Mouse (Mus musculus) gastrocnemius, postnatal 4 days (tissue): ENCODE measurements around the gene Dmkn. TPM values are rescaled to one million over a fixed set of nuclear protein-coding genes. Genes with fewer than 3 reads are reported as not detected.

Experiments
- DNase-seq, 2 experiments: peaks; one replicate each; pipeline ENCODE4 v3.0.0; 2021 to 2022; ENCODE audit warnings: low spot score in 2 of 2, mixed read lengths in 2 of 2
- total RNA-seq, 2 experiments: library from RNA; stranded (reverse); gene quantifications; 2 replicates each; pipeline ENCODE4 v1.2.3; 2021

Dmkn gene
- total RNA-seq, 2 experiments from 2014 or later: 0.86 to 1.2 TPM

DNA sequence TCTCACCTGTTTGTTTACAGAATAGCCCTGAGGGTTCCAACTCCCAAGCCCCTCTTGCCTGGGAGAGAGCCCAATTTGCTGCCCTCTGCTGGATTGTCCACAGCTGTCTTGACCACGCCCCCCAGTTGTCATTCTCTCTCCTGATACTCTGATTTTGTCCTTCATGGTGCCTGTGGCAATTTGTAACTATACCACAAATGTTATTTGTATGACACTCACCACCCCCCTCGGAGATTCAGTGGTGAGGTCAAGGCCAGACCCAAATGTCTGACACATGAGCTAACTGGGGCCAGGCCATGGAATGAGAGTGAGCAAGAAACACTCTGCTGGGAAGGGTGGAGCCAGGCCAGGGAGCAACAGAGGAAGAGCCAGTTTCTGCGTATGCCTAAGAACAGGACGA is 4.7 kb upstream of the Dmkn start:
- DNase-seq: peak in 1 of 2 experiments; percentile 36

DNA sequence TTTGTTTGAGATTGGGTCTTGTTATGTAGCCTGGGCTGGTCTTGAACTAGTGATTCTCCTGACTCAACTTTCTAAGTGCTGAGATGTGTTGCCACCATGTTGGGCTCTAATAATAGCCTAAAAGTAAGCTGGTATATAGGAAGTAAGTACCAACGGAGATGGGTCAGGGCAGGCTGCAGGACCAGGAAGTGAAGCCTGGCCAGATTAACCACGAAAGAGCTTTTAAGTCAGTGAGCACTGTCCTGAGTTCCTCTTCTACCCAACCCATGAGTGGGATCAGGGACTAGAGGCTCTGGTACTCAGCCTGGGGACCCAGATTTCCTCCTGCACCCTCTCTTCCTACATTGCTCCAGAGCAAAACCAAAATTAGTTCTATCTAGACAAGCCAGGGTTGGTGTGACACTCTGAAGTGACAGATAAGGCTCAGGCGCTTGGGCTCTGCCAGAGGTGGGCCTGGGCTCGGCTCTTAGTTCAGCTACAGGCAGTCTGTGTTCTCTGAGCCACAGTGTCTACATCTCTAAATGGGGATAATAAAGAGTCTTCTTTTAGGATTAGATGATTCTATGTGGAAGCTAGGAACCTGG is 1.7 kb upstream of the Dmkn start:
- no peak for DNase-seq

DNA sequence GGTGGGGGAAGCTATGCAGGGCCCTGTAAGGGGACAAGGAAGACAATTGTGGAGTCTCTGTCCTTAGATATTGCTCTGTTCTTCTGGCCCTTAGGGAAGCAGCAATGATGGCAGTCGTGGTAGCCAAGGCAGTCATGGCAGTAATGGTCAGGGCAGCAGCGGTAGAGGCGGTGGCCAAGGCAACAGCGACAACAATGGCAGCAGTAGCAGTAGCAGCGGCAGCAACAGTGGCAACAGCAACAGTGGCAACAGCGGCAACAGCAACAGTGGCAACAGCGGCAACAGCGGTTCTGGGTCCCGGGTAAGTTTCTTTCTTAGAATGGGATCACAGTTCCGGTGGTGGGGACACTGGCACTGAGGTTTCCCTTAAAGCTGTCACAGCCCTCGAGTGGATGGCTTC is 1.6 kb downstream of the Dmkn start:
- DNase-seq: no peak

DNA sequence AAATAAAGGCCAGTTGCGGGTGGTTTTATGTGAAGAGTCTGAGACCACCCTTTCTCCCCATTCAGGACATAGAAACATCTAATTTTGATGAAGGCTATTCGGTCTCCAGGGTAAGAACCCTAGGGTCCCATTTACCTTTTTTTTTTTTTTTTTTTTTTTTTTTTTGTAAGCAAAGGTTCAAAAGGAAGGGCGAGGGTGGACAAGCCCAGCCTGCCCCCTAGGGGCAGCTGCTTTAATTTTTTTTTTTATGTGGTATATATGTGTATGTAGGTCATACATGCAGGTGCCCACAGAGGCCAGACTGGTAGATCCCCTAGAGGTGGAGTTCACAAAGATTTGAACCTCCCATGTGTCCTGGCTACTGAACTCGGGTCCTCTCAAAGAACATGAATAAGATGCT is 2.9 kb downstream of the Dmkn start:
- no peak for DNase-seq

DNA sequence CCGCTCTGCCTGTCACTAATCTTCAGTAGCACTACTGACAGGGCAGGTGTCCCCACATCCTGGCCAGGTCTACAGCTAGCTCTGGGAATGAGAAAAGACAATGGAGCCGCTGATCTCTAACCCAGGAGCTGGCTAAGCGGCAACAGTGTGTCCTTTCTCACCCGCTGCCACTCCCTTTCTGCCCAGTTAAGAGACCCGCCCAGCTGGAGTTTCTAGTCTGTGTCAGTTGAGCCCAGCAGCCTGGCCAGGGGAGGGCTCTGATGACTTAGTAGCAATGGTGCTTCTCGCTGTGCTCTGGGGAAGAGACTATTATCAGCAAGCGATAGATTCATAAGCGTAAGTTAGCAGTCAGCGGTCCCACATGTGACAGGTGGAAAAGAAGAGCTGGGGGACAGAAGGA is 5.7 kb downstream of the Dmkn start:
- DNase-seq: no peak

DNA sequence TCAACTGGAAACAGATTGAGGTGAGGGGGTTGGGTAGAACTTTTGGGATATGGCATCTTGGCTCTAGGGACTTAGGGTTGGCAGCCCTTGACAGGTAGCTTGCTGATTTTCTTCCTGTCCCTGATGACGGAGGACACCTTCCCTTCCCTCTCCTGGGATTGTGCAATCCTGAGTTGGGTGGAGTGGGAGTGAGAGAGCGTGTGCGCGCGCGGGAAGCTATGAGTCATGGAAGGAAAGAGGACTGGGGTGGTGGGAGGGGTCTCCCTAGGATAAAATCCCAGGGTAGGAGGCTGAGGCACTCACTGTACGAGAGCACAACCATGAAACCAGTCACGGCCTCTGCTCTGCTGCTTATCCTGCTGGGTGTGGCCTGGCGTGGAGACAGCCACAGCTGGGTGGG is 12.5 kb downstream of the Dmkn start:
- DNase-seq: no peak

DNA sequence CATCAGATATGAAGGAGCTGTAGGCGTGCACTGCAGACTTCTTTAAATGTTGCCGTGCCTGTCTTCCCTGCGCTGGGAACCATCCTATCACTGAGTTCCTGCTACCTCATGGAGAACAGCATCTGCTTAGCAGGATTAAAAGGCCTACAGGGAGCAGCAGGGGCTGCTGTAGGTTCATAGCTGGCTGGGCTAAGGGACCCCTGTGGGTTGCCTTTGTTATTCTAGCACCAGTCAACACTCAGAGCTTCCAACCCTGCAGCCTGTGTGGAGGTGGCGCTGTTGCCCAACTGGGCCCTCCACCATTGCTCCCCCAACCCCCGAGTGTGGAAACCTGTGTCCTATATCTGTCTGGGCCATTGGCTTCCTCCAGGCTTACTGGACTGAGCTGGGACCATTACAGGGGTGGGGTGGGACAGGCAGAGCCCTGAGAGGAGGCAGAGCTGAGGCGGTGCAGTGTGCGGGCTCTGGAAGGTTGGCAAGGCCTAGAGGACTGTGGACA is 13.6 kb downstream of the Dmkn start:
- DNase-seq: no peak

DNA sequence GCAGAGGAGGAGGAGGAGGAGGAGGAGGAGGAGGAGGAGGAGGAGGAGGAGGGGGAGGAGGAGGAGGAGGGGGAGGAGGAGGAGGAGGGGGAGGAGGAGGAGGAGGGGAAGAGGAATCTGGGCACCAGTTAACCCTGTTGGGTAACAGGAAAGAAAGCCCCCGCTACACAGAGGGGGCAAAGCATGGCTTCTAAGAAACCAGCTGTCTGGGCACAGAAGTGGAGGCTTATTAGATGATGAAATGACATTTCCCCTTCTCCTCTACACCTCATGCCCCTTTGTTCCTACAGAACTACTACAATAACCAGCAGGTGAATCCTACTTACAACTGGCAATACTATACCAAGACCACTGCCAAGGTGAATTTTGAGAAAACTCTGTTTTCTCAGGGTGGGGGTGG is 14.4 kb downstream of the Dmkn start:
- no peak for DNase-seq

DNA sequence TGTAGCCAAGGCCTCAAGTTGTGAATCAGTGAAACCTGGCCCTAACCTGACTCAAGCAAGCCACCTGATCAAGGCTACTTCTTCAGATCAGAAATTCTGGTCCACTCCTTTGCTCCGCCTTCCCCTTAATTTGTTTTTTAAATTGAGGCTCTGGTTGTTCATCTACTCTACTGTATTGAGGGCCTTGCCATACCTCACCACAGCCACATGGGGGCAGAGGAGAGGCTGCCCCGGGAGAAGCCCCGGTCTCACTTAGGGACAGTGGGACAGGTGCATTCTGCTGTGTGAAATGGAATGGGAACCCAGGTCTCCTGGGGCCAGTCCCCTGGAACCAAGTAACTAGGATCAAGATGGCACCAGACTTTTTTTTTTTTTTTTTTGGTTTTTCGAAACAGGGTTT is 18.2 kb downstream of the Dmkn start:
- DNase-seq: no peak

DNA sequence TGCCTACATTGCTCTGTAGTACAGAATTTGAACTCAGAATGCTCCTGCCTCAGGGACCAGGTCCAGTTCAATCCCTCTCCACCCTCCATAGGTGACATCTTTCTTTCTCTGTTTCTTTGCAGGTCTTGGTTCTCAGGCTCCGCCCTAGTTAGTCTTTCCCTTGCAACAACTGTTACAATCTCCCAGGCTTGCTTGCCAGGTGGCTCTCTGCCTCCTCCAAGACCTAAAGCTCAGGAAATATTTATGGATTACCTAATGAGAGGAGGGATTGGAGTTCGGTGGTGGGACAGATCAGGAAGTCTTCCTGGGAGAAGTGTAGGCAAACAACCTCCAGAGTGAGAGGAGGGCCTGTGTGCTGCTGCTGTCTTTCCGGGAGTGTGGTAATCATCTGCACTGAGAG is 19.1 kb downstream of the Dmkn start:
- no peak for DNase-seq

DNA sequence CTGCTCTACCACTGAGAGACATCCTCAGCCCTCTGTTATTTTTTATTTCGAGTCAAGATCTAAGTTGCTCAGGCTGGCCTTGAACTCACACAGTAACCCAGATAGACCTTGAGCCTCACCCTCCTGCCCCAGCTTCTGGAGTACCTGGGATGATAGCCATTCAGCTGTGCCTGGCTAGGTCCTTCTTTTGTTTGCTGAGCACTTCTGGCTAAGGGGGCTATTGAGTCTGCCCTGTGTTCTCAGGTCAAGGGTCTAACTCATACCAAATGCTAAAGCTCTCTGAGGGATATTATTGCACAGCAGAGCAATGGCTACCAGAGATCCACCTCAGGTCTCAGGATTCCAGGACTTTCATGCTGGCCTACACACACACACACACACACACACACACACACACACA is 21.6 kb downstream of the Dmkn start:
- DNase-seq: no peak

DNA sequence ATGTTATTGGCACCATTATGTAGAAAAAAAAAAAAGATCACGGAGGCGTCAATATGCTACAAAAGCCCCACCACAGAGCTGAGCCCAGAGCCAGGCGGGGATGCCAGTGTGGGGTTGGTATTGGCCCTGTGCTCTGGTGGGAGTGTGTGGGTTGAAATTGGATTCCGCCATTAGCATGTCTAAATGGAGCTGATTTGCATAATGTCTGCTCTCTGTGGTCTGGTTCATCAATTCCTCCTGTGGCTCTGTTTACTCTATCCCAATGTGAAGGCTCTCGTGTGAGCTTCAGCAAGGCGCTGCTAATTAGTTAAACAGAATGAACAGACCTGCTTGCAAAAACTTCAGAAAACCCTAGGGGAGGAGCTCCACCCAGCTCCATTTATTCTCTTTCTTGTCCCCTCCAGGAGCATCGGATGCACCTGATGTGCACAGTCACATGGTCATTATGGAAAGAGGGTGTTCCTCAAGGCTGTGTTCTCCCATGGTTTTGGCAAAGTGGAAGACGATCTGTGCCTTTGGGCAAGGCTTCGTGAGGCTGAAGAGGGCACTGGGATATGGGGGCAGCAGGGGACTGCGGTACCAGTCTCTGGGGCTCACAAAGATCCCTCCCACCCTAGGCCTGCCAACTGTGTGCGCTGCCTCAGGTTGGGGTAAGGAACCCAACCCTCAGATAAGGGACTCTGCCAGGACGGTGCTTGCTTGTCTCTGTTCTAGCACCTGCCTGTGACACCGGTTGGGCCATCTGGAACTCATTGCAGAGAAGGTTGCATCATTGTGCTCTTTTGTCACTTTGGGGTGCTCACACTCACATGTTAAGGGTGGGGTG is 22.4 kb downstream of the Dmkn start:
- no peak for DNase-seq

DNA sequence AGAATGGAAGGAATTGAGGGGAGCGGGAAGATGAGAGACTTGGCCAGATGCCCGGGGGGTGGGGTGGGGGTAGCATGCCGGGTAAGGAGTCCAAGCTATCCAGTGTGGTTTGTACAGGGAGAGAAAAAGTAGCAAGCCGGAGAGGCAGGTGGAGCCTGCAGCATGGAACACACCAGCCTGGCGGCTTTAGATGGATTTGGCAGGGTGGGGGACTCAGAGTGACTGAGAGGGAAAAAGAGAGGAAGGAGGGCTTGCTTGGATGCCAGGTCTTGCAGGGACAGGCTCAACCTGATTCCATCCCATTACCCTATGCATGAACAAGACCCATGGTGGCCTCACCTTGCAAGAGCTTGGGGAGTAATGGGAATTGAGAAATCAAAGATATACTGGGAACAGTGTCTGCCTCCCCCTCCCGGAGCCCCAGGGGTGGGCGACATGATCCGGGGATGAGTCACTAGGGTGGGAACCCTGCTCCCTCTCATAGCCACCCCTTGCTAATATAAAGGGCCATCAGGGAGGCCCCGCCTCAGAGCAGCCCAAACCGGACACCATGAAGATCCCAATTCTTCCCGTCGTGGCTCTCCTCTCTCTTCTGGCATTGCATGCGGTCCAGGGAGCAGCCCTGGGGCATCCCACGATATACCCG is 23.9 kb downstream of the Dmkn start, which contains the start of gene Krtdap:
TSS of gene Krtdap (plus strand) at position 520 of the 646 bp plus-strand sequence.
- no peak for DNase-seq

DNA sequence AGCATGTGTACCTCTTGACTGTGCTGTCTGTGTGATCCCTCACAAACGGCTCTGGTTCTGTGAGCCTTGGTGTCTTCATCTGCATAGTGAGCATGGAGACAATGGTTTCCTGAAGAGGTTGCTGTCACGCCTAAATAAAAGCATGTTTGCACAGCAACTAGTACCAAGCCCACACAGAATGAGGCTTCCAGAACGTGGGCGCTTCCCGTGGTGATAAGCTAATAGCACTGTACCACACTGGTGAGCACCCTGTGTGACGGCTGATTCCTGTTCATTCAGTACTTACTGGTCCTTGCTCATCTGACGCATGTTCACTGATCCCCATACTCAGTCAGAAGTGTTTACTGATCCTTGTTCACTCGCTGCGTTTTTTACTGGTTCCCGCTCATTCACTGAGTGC is 26.6 kb downstream of the Dmkn start:
- DNase-seq: no peak

DNA sequence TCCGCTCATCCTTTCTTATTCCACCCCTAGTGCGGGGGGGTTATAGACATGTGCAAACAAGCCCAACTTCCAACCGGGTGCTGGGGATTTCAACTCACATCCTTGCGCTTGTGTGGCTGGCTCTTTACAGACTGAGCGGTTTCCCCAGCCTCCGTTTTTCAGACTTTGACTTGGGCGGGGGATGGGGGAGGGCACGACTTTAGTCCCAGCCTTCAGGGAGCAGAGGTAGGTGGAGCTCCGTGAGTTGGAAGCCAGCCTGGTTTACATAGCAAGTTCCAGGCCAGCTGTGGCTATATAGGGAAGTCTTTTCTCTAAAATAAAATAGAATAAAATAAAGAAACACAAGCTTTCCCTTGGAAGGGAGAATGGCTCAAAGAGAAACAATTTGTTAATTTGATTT is 28.4 kb downstream of the Dmkn start:
- no peak for DNase-seq

DNA sequence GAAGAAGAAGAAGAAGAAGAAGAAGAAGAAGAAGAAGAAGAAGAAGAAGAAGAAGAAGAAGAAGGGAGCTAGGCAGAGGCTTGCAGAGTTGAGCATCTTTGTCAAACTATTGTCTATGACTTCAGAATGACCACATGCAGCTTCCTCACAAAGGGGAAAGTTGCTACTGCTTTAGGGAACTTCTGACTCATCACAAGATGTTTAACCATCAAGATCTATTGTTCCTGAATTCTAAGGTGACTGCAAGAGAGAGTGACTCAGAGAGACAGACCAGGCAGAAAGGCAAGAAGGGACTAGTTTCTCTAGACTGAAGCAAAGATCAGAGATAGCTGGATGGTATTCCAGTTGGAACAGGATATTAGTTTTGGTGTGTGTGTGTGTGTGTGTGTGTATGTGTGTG is 31.4 kb downstream of the Dmkn start:
- no peak for DNase-seq

DNA sequence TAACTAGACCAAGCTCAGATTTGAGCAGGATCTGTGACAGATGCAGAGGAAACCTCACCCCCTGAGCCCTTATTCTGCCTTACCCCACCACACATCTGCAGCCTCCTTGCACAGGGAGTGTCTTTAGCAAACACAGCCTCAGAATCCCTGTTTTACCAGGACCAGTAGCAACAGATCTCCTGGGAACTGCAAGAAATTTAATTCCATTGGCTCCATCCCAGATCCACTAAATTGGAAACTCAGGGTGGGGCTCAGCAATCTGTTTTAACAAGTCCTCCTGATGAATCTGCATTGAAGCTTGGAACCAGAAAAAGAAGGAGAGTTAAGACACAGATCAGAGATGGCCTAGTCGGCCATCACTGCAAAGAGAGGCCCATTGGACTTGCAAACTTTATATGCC is 33.2 kb downstream of the Dmkn start:
- DNase-seq: no peak

DNA sequence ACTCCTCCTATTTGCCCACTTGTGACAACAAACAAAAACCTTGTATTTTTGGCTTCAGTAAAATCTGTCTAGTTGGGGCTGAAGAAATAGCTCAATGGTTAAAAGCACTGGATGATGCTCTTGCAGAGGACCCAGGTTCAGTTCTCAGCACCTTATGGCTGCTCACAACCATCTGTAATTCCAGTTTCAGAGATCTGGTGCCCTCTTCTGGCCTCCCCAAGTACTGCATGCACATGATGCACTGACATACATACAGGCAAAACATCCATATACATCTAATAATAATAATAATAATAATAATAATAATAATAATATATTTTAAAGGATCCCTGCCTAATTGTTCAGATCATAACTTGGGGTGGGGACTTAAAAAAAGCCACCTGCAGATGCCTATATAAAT is 37.1 kb downstream of the Dmkn start:
- DNase-seq: no peak

DNA sequence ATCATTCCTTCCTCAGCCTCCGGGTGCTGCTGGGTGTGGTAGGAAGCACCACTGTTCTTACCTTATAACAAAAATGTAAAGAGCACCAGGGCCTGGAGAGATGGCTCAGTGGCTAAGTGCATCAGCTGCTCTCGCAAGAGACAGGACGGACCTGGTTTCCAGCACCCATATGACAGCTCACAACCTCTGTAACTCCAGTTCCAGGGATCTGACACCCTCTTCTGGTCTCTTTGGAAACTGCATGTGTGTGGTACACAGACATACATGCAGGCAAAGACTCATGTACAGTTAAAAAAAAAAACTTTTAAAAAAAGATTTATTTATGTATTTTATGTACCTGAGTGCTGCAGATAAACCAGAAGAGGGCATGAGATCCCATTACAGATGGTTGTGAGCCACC is 39.7 kb downstream of the Dmkn start:
- DNase-seq: no peak

DNA sequence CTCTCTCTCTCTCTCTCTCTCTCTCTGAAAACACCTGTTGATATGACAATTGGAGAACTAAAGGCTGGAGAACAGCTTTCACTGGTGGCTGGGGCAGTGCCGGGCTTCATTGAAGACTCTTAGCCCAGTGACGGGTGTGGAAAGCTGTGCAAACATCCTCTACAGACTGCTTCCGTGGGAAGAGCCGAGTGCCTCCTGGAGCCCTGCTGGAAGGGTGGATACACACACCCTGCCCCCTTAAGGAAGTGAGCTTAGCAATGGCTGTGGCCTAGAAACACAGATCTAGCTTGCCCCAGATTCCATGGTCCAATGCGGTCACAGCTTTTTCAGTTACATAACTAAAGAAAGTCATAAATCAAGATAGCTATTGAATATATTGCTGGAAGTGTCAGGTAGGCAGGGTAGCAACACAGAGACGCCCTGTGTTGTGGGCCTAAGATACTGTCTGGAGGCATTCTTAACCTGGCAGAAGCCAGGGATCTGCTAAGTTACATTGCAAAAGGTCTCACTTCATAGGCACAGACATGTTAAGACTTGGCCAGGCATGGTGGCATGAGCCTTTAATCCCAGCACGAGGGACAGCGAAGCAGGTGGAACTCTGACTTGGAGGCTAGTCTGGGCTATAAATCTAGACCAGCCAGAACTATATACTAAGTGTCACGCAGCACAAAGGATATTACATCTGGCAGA is 40.6 kb downstream of the Dmkn start:
- DNase-seq: no peak

DNA sequence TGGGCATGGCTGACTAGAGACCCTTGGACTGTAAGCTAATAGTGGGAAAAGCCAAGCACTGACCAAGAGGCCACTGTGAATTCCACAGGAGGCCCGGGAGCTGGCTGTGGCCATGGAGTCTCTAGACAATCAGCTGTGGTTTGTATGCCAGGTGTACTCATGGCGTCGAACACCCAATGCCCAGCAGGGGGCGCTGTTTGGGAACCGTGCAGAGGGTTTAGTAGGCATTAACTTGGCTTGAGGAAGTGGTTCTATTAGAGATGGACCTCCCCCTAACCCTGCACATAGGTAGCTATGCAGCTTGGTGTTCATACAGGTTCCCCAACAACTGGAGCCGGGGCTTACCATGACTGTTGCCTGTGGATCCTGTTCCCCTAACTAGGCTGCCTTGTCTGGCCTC is 42.4 kb downstream of the Dmkn start:
- DNase-seq: no peak

DNA sequence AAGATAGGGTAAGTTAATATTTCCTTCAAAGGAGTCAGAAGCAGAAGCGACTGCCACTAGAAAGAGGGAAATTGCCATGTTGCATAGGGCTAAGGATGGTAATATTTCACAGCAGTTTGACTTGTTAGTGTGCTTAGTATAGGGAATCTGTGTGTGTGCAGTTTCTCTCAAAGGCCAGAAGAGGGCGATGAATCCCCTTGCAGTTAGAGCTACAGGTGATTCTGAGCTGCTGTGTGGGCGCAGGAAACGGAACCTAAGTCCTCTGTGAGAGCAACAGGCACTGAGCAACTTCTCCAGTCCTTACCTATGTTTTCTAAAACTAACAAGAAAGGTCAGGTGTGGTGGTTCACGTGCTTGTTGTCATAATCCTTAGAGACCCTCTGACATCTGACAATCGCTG is 46.8 kb downstream of the Dmkn start:
- DNase-seq: no peak
